Mouse (Mus musculus) heart, adult 2 months (tissue): ENCODE measurements around the gene Rin2. TPM values are rescaled to one million over a fixed set of nuclear protein-coding genes. Genes with fewer than 3 reads are reported as not detected.

ENCODE experiments used
- DNase-seq, 2 experiments: peaks; one replicate each; pipeline ENCODE4 v3.0.0; 2021
- H3K27ac ChIP-seq: fragments of 200-600 bp; 2 replicates; pipeline ENCODE4 v1.8.1; 2022
- H3K27me3 ChIP-seq: fragments of 200-500 bp; 2 replicates; pipeline ENCODE4 v1.6.1; 2012; ENCODE audit warnings: mild to moderate bottlenecking, low read length, inconsistent platforms, mixed read lengths; ENCODE audit not compliant: control insufficient read depth, insufficient read depth
- H3K36me3 ChIP-seq: fragments of 200-500 bp; 2 replicates; pipeline ENCODE4 v1.6.1; 2012; ENCODE audit warnings: low read length, inconsistent platforms; ENCODE audit not compliant: control insufficient read depth, insufficient read depth
- H3K4me1 ChIP-seq: fragments of 200-500 bp; 2 replicates; pipeline ENCODE4 v1.6.1; 2011; ENCODE audit warnings: low read length; ENCODE audit not compliant: control insufficient read depth, insufficient read depth
- H3K4me3 ChIP-seq: fragments of 200-600 bp; 2 replicates; pipeline ENCODE4 v1.8.1; 2022
- H3K79me2 ChIP-seq: fragments of 200-500 bp; replicated peaks from 2 replicates; pipeline ENCODE4 v1.6.1; 2012; ENCODE audit warnings: mild to moderate bottlenecking, inconsistent platforms, low read length, moderate library complexity, mixed read lengths; ENCODE audit not compliant: control insufficient read depth, insufficient read depth
- H3K9ac ChIP-seq: fragments of 200-500 bp; 2 replicates; pipeline ENCODE4 v1.6.1; 2012; ENCODE audit warnings: low read depth, mild to moderate bottlenecking, control low read depth, inconsistent platforms, low read length, mixed read lengths
- CTCF ChIP-seq: fragments of 200-600 bp; IDR thresholded peaks from 2 replicates; pipeline ENCODE4 v1.8.1; 2022; ENCODE audit warnings: antibody characterized with exemption, mild to moderate bottlenecking, moderate library complexity
- EP300 ChIP-seq: fragments of 200-500 bp; IDR thresholded peaks from 2 replicates; pipeline ENCODE4 v1.6.1; 2011; ENCODE audit warnings: low read depth, low read length, control low read depth; ENCODE audit not compliant: insufficient read depth
- POLR2A ChIP-seq: fragments of 200-500 bp; IDR thresholded peaks from 2 replicates; pipeline ENCODE4 v1.6.1; 2011; ENCODE audit warnings: mild to moderate bottlenecking, low read depth, low read length, control low read depth; ENCODE audit not compliant: insufficient read depth
- WGBS: fragments of 180-500 bp; shearing (Covaris S2); methylation state at CpG from one replicate; pipeline ENCODE4 v1.1.7; 2018; 5-methylcytosine and 5-hydroxymethylcytosine counted together
- intact Hi-C: fragments of 180-260 bp; cut with DNase I; formaldehyde crosslinking; loops from one replicate; pipeline ENCODE4 v1.15.1; 2025
- polyA plus RNA-seq: library from polyadenylated mRNA; depleted of rRNA; stranded (reverse); fragments of >200 nt; gene quantifications from 2 replicates; pipeline ENCODE4 v1.2.3, GENCODE M21; 2012
- total RNA-seq, 2 experiments: library from RNA; stranded (reverse); gene quantifications; 2 replicates each; pipeline ENCODE4 v1.2.3; 2021

The Rin2 gene
- total and polyA plus RNA-seq, 3 experiments = 9.0 to 20.2 (median 18.8) TPM

DNA sequence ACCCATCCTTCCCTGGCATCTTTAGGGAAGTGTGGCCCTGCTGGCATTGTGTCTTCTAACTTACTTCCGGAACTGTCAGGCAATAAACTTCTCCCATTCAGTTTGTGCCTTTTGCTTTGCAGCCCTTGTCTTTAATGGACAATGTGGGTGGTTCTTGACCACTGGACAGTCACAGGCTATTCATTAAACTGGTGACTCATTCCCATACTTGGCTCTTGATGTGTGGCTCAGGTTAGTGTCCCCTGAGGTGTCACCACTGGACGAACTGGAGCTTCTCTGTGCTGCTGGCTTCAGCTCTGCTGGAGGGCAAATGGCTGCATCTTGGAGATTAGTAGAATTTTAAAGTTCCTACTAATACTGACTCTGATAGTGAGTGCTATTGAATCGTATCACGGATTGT, 11.0 kb downstream of the Rin2 start:
- Histone ChIP-seq H3K27ac (no peak overlapping the region), H3K79me2 (no peaks in the 10 kb centered on the region), H3K9ac (no peak overlapping the region), H3K36me3 (no peaks in the 10 kb centered on the region), H3K4me1 (no peaks in the 10 kb centered on the region), H3K27me3 (no peaks in the 10 kb centered on the region), H3K4me3 (no peak overlapping the region)
- 72% methylated on average over 4 of the region's 4 CpGs for WGBS
- DNase-seq = no peak
- TF ChIP-seq POLR2A (no peak), CTCF (no peak), EP300 (no peak)
- intact Hi-C loops = no loop called here

DNA sequence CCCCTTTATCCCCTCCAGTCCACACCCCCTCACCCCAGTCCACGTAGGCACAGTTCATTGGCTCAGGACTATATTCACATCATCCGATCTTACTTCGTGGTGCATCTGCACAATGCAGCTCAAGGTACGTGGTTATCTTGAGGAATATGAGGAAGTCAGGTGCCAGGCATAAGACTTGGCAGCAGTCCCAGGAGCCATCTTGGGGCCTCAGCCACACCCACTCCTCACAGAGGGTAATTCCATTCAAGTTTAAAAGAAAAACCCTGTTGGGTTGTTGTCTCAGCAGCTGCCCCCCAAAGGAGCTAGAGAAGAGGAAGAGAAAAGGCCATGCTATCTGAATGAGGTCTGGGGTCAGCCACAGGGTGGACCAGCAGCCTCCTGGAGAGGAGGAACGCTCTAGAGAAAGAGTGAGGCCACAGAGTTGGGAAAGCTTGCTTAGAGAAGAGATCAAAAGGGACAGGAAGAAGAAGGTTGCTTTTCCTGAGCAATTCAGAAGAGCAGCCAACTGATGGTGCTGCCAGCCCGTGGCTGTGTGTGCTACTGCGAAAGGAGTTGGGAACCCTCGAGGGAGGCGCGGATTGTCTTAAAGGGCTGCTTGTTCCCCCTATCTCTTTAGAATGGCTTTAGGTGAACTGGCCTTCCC, 16.5 kb downstream of the Rin2 start:
- intact Hi-C loops = no loop called here
- TF ChIP-seq EP300 (no peak), POLR2A (no peak), CTCF (no peak)
- Histone ChIP-seq H3K79me2 (no peaks in the 10 kb centered on the region), H3K27me3 (no peaks in the 10 kb centered on the region), H3K36me3 (no peaks in the 10 kb centered on the region), H3K4me3 (no peak overlapping the region), H3K27ac (no peak overlapping the region), H3K4me1 (no peaks in the 10 kb centered on the region), H3K9ac (no peak overlapping the region)
- WGBS = 75% methylated on average over 10 of the region's 10 CpGs
- DNase-seq = no peak

DNA sequence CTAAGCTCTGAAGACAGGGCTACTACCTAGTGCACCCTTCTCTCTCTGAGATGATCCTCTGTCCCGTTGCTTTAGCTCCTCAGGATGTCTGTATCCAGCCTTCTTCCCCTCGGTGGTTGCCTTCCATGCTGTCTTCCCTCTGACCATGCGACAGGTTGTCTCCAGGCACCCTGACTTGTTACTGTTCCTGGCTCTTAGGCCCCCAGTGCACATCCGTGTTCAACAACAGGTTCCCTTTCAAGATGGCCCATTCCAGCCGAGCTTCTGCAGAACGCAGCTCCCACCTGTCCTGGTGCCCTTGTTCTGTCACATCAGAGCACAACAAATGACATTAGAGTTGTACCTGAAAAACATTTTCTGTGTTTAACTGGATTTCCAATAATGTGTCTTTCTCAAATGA, 22.1 kb downstream of the Rin2 start:
- Histone ChIP-seq H3K27me3 (no peaks in the 10 kb centered on the region), H3K36me3 (no peaks in the 10 kb centered on the region; the same call in 1 of the 2 replicates), H3K27ac (no peak overlapping the region), H3K4me3 (no peak overlapping the region), H3K4me1 (peaks cover 7% of the 10 kb centered on the region), H3K79me2 (no peaks in the 10 kb centered on the region), H3K9ac (no peak overlapping the region)
- DNase-seq = no peak
- intact Hi-C loops = loop anchor here (5.0 kb wide), 1 partner anchor 205 kb away; the partner anchor contains the start of gene Naa20
- TF ChIP-seq POLR2A (no peak), CTCF (no peak), EP300 (no peak)
- 79% methylated on average over 6 of the region's 6 CpGs for WGBS

DNA sequence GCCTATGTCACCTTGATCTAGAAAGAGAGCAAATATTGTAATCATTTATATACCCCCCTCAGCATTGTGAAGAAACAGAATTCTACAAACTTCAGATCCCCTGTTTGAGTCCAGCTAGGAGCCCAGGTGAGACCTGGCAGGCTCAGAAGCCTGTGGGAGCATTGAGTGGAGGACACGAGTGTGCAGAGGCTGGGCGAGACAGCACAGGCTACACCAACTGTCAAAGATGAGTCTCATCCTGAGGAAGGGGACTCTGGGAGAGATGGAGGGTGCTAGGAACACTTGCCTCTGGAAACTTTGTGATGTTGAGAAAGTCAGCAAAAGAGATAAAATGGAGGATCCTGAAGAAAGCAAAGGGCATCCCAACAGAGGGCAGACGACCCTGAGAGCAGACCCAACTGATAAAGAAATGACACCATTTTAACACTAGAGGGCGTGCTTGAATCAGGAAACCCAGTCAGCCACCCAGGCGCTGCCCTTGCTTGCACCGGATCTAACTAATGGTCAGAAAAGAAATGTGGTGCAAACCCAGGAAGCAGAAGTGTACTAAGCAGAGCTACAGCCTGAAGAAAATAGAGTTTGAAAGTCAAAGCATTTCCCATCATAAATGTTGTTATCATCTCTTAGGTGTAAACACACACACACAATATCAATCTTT, 24.5 kb downstream of the Rin2 start:
- TF ChIP-seq EP300 = peak; percentile 92
- peak; percentile 94; the same call in 1 of the 2 replicates for TF ChIP-seq CTCF
- TF ChIP-seq POLR2A = no peak
- 31% methylated on average over 6 of the region's 6 CpGs for WGBS
- no peak overlapping the region for H3K9ac ChIP-seq
- no peaks in the 10 kb centered on the region for H3K27me3 ChIP-seq
- no peaks in the 10 kb centered on the region for H3K79me2 ChIP-seq
- no peak overlapping the region for H3K4me3 ChIP-seq
- intact Hi-C loops = loop anchor here (1.0 to 5.0 kb wide), 4 partner anchors 95 to 258 kb away; partner anchors contain the start of gene Naa20
- peaks cover 7% of the 10 kb centered on the region for H3K4me1 ChIP-seq
- no peak overlapping the region for H3K27ac ChIP-seq
- DNase-seq = peak; percentile 26 to 48
- no peaks in the 10 kb centered on the region; the same call in 1 of the 2 replicates for H3K36me3 ChIP-seq

DNA sequence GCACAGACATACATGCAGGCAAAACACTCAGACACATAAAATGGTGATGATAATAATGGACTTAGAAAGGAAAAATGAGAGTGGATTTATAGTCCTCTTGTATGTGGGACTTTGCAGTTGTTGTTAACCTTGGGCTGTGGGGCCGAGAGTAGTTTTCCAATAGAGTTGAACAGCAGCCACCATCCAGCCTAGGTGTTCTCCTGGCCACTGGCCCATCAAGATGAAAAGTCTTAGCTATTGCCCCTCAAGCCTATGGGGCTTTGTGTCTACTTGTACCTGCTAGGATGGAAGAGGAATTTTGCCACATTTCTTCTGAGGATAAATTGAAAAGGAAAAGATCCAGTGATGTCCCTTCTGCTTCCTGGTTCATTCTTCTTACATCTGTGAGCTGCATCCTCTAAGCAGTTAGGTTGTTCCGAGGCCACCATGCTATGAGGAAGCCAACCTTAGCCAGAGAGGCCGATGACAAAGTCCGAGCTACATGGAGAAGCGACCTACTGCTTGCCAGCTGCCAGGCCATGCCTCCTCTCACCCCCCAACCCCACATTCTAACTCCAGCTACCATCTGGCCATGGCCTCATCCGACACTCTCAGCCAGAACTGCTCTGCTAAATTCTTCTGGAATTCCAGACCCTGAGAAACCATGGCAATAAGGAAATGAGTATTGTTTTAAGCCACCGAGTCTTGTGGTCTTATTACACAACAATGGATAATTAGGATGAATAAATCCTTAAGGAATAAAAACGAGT, 25.4 kb downstream of the Rin2 start:
- 41% methylated on average over 8 of the region's 8 CpGs for WGBS
- intact Hi-C loops = loop anchor here (2.0 kb wide), 1 partner anchor 182 kb away; no protein-coding TSS in a partner anchor
- no peak overlapping the region for H3K4me3 ChIP-seq
- TF ChIP-seq CTCF = no peak
- TF ChIP-seq EP300 = no peak
- no peak for TF ChIP-seq POLR2A
- no peaks in the 10 kb centered on the region for H3K27me3 ChIP-seq
- H3K4me1 ChIP-seq = peaks cover 7% of the 10 kb centered on the region
- H3K27ac ChIP-seq = peak overlapping the region; percentile 10; the same call in 1 of the 2 replicates
- DNase-seq = no peak
- H3K36me3 ChIP-seq = no peaks in the 10 kb centered on the region; the same call in 1 of the 2 replicates
- no peak overlapping the region for H3K9ac ChIP-seq
- H3K79me2 ChIP-seq = no peaks in the 10 kb centered on the region
